Mouse (Mus musculus) natural killer cell, adult 2 months (primary cell): ENCODE data around the gene Dnajc21.

Source experiments
- DNase-seq, 2 experiments: peaks; one replicate each; pipeline ENCODE4 v3.0.0; 2022; ENCODE audit warnings: low spot score in 2 of 2

The Dnajc21 gene

GRCm38 (mm10) chr15:10439963-10440362 is 30.4 kb downstream of the Dnajc21 start:
- no peak for DNase-seq

GRCm38 (mm10) chr15:10436893-10437292 is 33.4 kb downstream of the Dnajc21 start:
- no peak for DNase-seq

GRCm38 (mm10) chr15:10426545-10427266 is 43.6 kb downstream of the Dnajc21 start:
- DNase-seq: no peak

- DNase-seq: no peak
Observed at GRCm38 (mm10) chr15:10426124-10426523, 44.2 kb downstream of the Dnajc21 start.

- DNase-seq: no peak
Observed at GRCm38 (mm10) chr15:10421785-10422144, 48.6 kb downstream of the Dnajc21 start.

GRCm38 (mm10) chr15:10421138-10421784 is 49.1 kb downstream of the Dnajc21 start:
- DNase-seq: no peak

GRCm38 (mm10) chr15:10413656-10414055 is 56.7 kb downstream of the Dnajc21 start:
- DNase-seq: no peak

- no peak for DNase-seq
Observed at GRCm38 (mm10) chr15:10410881-10411280, 59.4 kb downstream of the Dnajc21 start.

GRCm38 (mm10) chr15:10409842-10410241 is 60.5 kb downstream of the Dnajc21 start:
- no peak for DNase-seq

- no peak for DNase-seq
Observed at GRCm38 (mm10) chr15:10400415-10400814, 69.9 kb downstream of the Dnajc21 start.

- no peak for DNase-seq
Observed at GRCm38 (mm10) chr15:10399795-10400194, 70.5 kb downstream of the Dnajc21 start.
